Mouse (Mus musculus): ENCODE data around the gene Glis3.

Glis3 gene

GRCm38 (mm10) chr19:28650836-28651235 lies 29.0 kb downstream of the Glis3 start:
- DNase-seq = no peak

- no peak for DNase-seq
These were observed 30.4 kb downstream of the Glis3 start for GRCm38 (mm10) chr19:28649489-28649888.

- no peak for DNase-seq
These were observed 31.0 kb downstream of the Glis3 start for GRCm38 (mm10) chr19:28648881-28649280.

- no peak for DNase-seq
These were observed 32.5 kb downstream of the Glis3 start for GRCm38 (mm10) chr19:28647424-28647823.

GRCm38 (mm10) chr19:28646286-28646685 lies 33.6 kb downstream of the Glis3 start:
- DNase-seq = no peak

GRCm38 (mm10) chr19:28640861-28641381 lies 39.0 kb downstream of the Glis3 start:
- DNase-seq = no peak

GRCm38 (mm10) chr19:28635991-28636553 lies 43.8 kb downstream of the Glis3 start:
- no peak for DNase-seq

- DNase-seq = no peak
These were observed 44.9 kb downstream of the Glis3 start for GRCm38 (mm10) chr19:28634986-28635385.

- DNase-seq = peak; percentile 29
These were observed 51.5 kb downstream of the Glis3 start for GRCm38 (mm10) chr19:28628416-28628815.

- DNase-seq = no peak
These were observed 53.7 kb downstream of the Glis3 start for GRCm38 (mm10) chr19:28626189-28626588.

GRCm38 (mm10) chr19:28624571-28624970 lies 55.3 kb downstream of the Glis3 start:
- DNase-seq = no peak

GRCm38 (mm10) chr19:28623726-28624125 lies 56.2 kb downstream of the Glis3 start:
- peak; percentile 33 for DNase-seq

GRCm38 (mm10) chr19:28621608-28622505 lies 58.0 kb downstream of the Glis3 start:
- no peak for DNase-seq

- no peak for DNase-seq
These were observed 62.1 kb downstream of the Glis3 start for GRCm38 (mm10) chr19:28617736-28618135.

GRCm38 (mm10) chr19:28617191-28617590 lies 62.7 kb downstream of the Glis3 start:
- DNase-seq = no peak

GRCm38 (mm10) chr19:28616487-28616886 lies 63.4 kb downstream of the Glis3 start:
- no peak for DNase-seq

GRCm38 (mm10) chr19:28612249-28612648 lies 67.6 kb downstream of the Glis3 start:
- DNase-seq = no peak

GRCm38 (mm10) chr19:28608747-28609146 lies 71.1 kb downstream of the Glis3 start:
- DNase-seq = no peak

- no peak for DNase-seq
These were observed 71.6 kb downstream of the Glis3 start for GRCm38 (mm10) chr19:28608277-28608676.

- DNase-seq = no peak
These were observed 79.0 kb downstream of the Glis3 start for GRCm38 (mm10) chr19:28600866-28601265.

GRCm38 (mm10) chr19:28594215-28594614 lies 85.7 kb downstream of the Glis3 start:
- peak; percentile 20 for DNase-seq

- peak; percentile 45 for DNase-seq
These were observed 86.9 kb downstream of the Glis3 start for GRCm38 (mm10) chr19:28592981-28593380.

GRCm38 (mm10) chr19:28591736-28592477 lies 88.0 kb downstream of the Glis3 start:
- DNase-seq = peak; percentile 34
